Mouse (Mus musculus) cerebellum, postnatal 14 days (tissue): Measurements from ENCODE around the gene Ptbp1.

Experiments
- DNase-seq, 2 experiments: peaks; one replicate each; pipeline ENCODE4 v3.0.0; 2021; ENCODE audit warnings: mixed read lengths in 2 of 2

Gene Ptbp1

DNA sequence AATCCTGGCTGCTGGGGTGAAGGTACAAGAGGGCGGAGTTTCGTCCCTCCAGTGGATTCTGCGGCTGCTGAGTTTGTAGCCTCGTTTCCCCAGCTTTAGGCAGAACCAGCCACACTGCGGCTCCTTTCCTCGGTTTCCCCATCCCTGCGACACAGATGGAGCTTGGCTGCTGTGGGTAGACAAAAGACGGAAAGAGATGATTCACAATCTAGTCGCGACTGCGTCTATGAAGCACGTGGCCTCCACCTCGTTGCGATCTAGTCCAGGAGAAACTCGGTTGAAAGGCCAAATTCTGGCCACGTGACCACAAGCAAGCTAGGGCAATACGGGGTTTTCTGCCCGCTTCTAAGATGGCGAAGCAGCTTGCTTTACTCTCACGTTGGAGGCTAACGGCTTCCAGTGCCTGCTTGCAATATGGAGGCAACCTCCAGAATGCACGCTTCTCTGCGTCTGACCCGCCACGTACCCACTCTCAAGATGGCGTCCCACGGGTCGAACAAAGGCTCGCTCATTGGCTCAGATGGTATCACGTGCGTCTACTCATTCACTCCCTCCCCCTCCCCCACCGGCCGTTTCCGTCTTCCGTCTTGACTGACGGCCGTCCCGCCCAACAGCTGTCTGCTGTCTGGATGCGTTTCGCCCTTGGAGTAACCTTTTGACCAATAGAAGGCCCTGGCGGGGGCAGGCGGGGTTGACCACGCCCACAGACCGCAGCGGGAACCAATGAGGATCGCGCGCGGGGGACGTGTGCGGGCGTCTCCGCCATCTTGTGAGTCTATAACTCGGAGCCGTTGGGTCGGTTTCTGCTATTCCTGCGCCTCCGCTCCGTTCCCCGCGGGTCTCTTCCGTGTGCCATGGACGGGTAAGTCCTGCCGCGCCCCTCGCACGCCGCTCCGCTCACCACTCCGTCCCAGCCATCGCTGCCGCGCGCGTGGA lies at the start of gene Ptbp1:
Ptbp1 (plus strand) TSS at position 568 of the 936 bp plus-strand sequence.
- peak; percentile 100 for DNase-seq

DNA sequence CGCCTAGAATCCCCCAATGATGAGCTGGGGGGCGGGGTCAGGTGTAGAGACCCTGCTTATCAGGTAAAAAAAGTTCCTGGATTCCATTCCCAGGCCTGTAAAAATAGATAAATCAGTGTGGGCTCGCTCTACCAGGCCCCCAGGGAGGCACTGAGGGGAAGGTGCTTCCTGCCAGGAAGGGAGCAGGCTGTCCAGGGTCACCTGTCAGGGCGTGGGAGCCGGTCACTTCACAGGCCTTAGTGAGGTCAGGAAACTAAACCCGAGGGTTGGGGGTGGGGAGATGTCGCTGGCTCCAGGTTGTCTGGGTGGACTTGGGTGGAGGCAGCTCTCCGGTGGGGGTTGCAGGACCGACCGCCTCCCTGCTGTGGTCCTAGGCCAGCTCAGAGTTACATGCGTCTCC lies 48.6 kb upstream of the Ptbp1 start:
- no peak for DNase-seq

DNA sequence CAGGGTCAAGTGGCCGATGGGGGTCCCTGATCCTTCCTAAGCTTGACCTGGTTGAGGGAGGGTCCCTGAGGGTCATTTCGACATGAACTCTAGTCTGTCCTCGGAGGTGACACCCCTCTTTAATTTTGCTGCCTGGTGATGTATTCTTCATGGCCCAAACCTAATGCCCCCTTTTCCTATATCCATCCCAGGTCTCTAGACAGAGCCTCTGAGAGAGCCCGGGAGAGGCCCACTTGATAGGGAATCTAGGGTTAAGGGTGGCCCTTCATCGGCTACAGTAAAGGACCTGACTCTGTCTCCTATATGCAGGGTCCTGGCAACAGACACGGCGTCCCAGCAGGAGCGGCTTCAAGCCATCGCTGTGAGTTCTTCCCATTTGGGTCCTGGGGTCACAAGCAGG lies 47.9 kb upstream of the Ptbp1 start:
- DNase-seq, result no peak

DNA sequence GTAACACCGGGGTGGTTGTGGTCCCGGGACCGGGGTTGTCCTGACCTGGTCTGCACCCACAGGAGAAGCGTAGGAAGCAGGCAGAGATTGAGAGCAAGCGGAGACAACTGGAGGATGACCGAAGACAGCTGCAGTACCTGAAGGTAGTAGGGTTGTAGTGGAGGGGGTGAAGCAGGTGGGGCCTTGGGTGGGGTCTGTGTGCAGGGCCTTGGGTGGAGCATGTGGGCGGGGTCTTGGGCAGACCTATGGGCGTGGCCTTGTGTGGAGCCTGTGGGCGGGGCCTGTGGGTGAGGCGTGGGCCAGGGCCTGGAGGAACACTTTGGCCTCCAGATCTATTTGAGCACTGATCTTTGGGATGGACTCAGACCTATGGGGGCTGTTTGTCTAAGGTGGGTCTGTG lies 47.3 kb upstream of the Ptbp1 start:
- no peak for DNase-seq

DNA sequence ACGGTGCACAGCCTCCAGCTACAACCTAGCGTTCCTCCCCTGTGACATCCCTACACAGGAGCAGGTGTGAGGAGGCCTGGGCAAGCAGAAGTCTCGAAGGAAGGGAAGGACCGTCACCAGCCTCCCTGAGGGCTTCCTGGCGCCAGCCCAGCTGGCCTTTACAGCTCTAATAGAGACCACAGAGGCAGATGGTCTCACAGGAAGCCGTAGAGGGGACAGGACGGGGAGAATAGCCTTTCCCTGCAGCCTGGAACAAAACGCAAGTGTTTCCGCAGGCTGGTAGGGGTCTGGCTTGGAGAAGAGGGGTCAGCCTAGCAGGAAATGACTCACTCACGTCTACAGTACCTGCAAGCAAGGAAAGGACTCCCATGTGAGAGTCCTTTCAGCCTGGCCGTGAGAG lies 46.4 kb upstream of the Ptbp1 start:
- DNase-seq, result peak; percentile 79 to 86

DNA sequence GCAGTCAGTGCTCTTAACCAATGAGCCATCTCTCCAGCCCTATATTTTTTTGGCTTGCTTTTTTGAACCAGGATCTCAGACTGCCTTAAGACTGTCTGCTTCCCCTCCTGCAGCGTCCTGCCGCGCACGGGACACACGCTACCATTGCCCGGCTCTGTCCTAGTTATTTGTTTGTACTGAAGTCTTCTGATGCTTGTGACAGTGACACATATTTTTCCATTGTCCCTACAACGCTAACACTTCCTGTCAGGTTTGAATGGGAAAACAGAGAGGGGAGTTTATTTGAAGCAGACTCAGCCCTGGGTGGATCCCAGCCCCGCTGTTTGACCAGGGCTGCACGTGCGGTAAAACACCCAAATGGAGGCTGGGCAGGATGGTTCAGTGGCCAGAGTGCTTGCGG lies 45.5 kb upstream of the Ptbp1 start:
- no peak for DNase-seq

DNA sequence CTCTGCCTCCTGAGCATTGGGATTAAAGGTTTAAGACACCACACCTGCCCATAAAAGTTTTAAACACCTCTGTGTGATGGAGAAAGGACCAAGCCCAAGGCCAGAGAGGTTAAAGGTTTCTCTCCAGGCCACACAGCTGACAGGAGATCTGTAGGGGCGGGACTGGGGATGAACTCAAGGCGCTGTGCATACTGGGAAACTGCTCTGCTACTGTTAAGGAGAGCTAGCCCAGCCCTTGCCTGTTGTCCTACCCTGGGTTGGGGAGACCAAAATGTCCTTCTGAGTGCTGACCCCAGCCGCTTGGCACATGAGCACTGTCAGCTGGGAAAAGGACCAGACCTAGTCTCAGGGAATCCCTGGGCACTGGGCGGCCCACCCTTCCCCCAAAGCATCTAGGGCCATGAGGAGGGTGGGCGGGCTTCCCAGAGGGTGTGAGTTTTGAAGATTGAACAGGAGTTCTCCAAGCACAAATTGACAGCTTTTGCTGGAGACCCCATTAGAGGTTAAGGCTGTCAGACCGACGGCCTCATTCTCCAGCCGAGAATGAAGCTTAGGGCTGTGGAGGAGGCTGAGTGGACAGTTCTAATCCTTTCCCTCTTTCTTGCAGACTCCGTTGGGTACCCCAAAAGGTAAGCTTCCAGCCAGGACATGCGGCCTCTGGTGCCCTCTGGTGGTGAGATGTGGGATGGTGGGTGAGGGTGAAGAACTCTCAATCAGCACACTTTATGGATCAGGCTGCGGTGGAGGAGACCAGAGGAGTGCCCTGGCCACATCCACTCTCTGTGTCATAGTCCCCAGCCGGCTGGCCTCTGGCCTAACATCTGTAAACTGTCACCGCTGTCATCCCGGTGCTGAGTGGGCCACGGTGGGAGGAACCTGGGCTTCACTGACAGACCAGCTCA lies 42.2 kb upstream of the Ptbp1 start:
- DNase-seq, result peak; percentile 94 to 96

DNA sequence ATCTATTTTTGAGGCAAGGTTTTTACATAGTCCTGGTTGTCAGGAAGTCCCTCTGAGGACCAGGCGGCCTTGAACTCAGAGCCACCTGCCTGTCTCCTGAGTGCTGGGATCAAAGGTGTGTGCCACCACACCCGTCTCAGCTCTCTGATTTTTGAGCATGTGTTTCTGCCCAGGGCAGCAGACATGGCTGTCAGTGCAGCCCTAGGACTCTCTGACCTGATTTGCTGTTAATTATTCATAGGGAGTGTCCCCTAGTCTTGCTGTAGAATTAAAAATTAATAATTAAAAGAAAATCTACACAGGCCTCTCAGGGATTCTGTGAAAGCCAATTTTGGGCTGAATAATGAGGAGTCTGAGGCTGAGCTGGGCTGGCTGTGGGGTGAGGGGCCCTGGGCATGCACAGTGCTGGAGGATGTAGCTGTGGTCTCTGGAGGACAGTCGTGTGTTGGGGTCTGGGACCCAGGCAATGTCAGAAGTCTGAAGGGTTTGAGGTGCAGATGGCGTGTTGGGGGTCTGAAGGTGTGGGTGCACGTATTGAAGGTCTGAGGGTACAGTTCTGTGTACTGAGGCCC lies 39.9 kb upstream of the Ptbp1 start:
- DNase-seq, result no peak

DNA sequence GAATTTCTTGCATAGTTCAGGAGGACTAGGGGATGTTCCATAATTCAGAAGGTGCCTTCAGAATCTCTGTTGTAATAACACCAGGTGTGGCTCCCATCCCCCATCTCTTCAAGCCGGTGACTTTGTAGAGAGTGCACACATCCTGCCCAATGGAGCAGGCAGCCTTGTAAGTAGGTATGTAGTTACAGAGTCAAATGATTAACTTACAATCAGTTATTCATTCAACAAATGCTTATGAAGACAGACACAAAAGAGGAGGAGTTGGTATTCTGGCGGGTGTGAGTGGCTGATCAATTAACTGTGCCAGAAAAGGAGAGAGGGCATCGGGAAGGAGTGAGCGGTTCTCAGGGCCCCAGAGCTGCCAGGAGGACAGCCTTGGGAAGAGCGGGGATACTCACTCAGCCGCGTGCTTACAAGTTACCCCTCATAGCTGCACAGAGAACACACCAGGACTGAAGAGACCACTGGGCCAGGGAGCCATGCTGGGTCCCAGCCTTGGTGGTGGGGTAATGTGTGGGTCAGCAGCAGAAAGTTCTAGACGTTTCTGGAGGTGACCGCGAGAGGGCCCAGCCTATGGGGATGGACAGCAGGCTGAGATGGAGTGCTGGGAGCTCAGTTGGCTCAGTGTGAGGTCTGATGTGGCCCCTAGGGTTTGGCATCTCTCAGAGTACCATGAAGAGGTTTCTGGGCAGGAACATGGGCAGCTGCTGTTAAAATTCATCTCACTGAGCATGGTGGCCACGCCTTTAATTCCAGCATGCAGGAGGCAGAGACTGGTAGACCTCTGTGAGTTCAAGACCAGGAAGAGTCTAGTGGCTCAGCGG lies 38.3 kb upstream of the Ptbp1 start:
- no peak for DNase-seq

DNA sequence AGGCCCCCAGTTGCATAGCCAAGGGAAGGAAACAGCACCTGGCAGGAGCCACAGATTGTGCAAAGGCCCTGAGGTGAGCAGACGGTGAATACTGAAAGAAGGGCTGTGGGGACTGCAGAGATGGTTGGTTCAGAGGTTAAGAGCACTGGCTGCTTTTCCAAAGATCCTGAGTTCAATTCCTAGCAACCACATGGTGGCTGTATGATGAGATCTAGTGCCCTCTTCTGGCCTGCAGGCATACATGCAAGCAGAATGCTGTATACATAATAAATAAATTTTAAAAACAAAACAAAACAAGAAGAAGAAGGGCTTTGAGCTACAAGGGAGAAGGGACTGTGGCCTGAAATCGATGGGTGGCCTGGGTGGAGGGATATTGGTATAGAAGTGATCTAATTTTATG lies 37.1 kb upstream of the Ptbp1 start:
- no peak for DNase-seq

DNA sequence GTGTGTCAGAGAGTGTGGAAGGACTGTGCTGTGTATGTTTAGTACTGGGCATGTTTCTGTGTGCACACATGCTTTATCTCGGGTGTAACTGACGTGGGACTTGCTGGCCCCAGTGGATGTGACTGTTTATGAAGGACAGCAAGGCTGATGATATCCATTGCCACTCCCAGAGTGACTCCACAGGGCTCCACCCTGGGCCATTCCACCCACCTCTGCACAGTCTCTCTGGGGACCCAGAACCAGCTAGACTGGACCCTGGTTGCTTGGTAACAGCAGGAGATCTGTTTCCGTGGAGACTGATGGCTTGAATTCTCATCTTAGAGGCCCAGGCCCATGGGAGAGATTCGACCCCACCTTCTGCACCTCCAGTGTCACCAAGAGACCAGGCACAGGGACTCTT lies 36.0 kb upstream of the Ptbp1 start:
- no peak for DNase-seq

DNA sequence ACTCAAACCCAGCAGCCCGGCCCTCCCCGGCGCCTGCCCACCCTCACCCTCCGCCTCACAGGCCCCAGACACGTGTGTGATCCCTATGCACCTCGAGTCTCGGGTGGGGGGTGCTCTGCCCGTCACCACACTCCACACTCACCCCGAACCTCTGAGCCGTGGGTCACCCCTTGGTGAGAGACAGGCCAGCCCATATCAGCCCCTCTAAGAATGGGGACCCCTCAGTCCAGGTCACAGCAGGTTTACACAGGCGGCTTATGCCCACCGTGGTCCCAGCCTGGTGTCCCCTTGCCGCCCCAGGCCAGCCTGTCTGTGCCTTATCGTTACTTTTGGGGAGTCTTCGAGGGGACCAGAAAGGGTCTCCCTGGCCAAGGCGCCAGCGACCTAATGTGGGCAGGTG lies 34.6 kb upstream of the Ptbp1 start:
- no peak for DNase-seq

DNA sequence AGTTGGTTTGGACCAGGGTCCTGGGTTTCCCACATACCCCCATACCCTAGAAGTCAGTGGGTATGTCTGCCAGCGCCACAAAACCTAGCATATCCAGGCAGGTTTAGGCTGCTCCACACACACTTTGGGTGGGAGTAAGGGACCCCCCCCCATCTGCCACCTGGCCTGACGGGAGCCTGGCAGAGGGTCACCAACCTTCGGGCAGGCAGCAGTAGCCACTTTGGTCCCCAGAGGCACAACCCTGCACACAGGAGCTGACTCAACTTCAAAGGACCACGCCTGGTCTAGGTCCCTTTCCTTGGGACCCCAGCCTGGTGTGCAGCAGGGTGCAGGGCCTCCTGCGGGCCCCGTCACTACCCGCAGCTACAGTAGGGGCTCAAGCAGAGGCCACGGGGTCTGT lies 34.0 kb upstream of the Ptbp1 start:
- DNase-seq, result no peak

DNA sequence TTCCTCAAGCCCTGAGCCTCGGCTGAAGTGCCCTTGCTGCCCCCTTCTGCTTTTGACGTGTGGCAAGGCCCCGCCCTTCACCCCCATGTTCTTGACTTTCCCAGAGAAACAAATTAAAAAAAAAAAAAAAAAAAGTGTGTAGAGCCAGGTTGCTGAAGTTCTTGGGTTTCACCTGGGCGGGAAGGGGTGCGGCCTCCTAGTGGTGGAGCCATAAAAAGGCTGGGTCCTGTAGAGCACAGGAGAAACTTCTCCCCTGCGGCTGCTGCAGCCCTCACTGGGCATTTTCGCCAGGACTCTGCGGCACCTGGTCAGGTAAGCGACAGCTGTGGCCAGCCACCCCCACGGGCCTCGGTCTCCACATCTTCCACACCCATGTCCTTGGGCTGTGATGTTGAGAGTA lies 33.4 kb upstream of the Ptbp1 start, which contains the start of gene Misp:
Misp (plus strand) TSS at position 208 of the 400 bp plus-strand sequence.
- no peak for DNase-seq

DNA sequence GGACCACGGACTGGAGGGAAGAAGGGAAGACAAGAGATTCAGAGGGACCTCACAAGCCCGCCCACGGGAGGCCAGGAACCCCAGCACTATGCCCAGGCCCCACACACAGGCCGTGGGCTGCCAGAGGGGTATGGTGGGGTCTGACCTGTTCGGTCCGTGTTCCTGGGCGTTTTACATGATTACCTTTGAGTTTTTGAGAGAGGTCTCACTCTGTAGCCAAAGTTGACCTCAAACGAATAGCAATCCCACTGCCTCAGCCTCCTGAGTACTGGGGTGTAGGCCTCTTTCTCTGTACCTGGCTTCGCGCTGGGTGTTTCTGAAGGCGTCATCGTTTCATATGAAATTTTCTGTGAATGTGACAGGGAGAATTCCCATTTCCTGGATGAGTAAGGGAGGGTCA lies 32.5 kb upstream of the Ptbp1 start:
- DNase-seq, result no peak

DNA sequence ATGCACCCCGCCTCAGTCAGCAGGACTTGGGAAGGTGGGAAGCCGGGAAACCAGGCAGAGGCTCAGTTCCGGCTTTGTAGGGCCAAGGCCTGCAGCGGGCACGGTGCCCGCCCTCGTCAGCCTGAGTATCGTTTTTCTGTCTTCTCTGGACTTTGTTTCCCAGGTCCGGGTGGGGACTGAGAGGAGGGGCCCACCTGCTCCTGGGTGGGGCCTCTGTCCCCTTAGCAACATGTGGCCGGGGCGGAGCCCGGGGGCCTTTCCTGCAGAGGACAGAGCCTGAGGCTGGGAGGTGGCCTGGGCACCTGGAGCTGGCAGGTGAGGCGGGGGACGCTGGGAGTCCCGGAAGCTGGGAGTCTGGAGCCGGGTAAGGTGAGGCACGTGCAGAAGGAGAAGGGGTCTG lies 31.9 kb upstream of the Ptbp1 start:
- no peak for DNase-seq

DNA sequence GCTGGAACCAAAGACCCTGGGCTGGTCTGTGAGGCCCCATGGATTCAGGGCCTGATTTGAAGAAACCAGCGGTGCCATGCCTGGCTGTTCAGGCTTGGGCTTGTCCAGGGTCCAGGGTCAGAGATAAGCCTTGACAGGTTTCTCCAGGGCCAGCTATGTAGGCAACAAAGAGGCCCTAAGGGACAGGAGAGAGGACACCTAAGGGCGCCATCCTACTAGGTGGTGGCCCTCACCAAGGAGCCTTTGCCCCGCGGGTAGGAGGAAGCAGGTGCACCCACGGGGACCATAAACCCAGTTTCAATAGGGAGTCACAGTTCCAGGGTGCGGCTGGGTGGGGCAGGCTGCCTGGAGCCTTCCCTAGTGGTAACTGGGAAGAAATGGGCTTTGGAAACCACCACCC lies 31.2 kb upstream of the Ptbp1 start:
- no peak for DNase-seq

DNA sequence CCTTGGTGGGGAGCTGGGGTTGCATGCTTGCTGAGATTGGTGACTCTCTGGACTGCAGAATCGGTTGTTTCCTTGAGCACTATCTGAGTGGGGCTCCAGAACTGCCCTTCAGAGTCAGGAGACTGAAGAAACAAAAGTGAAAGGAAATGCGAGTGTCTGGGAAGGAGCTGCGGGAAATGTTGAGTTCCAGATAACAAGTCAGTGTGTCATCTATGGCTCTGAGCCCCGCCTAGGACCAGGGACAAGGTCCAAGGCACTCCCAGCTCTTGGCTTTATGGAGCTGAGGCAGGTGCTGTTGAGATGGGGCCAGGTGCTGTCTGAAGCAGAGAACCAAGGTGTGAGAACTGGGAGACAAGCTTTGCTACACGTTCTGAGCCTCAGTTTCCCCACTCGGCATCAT lies 29.8 kb upstream of the Ptbp1 start:
- DNase-seq, result no peak

DNA sequence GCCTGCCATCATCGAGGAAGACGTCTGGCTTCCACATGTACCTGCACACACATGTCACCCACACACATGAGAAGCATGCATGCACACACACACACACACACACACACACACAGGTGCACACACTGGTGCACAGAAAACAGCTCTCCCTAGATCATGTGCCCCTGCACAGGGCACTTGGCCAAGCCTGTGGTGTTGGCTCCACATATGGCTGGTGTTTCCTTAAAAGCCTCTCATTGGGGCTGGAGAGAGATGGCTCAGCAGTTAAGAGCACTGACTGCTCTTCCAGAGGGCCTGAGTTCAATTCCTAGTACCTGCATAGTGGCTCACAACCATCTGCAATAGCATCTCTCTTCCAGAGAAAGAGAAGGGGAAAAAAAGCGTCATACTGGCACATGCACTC lies 22.6 kb upstream of the Ptbp1 start:
- no peak for DNase-seq

DNA sequence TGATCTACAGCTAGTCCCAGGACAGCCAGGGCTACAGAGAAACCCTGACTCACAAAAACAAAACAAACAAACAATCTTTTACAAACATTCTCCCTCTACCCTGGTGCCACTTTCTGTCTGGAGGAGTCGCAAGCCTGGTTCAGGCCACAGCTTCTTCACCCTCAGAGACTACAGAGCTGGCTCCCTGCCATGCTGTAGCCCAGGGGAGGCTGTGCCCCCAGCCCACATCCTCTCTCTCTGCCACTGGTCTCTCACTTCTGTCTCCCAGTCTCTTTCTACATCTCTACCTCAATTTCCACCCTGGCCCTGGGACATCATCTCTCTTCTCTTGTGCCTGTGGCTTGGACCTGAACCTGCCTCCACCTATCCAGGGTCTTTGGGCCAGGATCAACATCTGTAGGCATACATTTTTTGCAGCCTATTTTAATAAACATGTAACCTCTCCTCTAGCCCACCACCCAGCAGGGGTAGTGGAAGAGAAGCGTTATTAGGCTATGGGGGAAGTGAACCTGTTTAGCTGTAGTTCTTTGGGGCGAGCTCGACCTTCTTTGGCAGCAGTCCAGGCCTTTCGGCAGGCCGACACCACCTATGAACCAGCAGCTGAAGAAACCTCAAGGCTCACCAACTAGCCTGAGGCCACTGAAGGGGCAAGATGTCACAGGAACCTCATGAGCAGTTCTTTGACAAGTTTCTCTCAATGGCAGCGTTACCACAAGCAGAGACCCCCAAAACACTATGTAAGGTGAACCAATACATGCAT lies 22.0 kb upstream of the Ptbp1 start:
- no peak for DNase-seq

DNA sequence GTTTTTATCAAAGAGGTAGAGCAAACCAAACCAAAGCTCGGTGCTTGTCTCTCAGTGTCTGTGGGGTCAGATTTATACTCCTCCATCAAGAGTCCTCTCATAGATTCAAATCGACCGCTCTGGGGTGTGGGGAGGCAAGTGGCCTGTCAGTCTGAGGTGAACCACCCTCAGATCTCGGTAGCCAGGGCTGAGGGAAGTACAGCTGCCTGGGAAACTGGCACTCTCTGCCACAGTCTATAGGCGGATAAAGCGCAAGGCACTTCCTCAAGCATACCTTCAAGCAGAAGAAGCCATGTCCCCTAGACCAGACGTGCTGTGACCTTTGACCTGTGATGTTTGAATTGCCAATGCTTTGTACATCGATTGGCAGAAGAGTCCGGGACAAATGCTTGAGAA lies 21.4 kb upstream of the Ptbp1 start:
- DNase-seq, result no peak
